Mouse (Mus musculus): Measurements from ENCODE around the gene Smoc2. TPM values are rescaled to one million over a fixed set of nuclear protein-coding genes. Genes with fewer than 3 reads are reported as not detected.

The Smoc2 gene
- total and polyA plus RNA-seq, 3 experiments, result 36.5 to 55.4 (median 54.9) TPM

DNA sequence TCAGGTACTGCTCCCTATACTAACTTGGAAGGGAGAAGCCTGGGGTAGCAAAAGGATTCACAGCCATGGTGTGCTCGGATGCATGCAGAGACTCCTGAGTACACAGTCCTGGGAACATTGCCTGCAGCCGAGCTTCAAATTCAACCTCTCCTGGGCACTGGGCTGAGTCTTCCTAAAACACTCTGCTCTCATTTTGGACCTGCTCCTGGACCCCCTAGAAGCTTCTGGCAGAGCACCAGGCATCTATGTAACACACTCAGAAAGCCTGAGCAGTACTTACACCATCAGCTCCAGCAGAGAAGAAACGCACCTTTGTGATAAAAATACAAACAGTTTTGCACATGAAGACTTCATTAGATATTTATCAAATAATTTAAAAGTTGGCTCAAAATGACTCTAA, 18.3 kb upstream of the Smoc2 start:
- Histone ChIP-seq H3K79me2 (replicated peaks; ENCODE audit: control insufficient read depth, insufficient read depth, low read length) (no peaks in the 10 kb centered on the region), H3K27ac (no peak overlapping the region), H3K4me1 (ENCODE audit: control insufficient read depth, insufficient read depth, low read length) (peaks cover 2% of the 10 kb centered on the region), H3K4me3 (no peak overlapping the region), H3K36me3 (ENCODE audit: control insufficient read depth, insufficient read depth, low read length) (no peaks in the 10 kb centered on the region), H3K27me3 (ENCODE audit: control insufficient read depth, insufficient read depth, low read length) (no peaks in the 10 kb centered on the region), H3K9ac (ENCODE audit: low read depth, low read length) (no peak overlapping the region)
- no peak for TF ChIP-seq CTCF (IDR thresholded peaks at IDR 0.05)
- no peak for TF ChIP-seq EP300 (IDR thresholded peaks at IDR 0.05; ENCODE audit: insufficient read depth, low read depth, low read length)
- no peak for TF ChIP-seq POLR2A (IDR thresholded peaks at IDR 0.05; ENCODE audit: insufficient read depth, low read depth, low read length)
- 79% methylated on average over 3 of the region's 3 CpGs for WGBS
- no peak for DNase-seq
- intact Hi-C loops (cut with DNase I), result no loop called here

DNA sequence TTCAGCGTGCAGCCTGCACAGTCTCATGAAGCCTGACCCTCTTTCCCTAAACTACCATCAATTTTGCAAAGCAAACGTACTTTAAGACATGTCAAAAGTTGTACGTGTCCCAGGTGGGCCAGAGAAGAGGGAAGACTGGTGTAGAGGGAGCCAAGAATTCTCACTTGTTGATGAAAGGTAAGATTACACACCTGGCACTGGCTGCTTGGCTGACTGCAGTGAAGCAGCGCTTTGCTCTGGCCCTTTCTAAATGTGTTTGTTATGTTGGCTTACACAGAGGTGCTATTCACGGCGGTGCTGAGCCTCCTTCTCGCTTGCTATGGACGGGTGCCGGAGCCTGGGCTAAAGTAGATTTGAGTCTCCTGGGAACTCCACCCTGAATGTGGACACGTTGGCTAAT, 17.1 kb upstream of the Smoc2 start:
- WGBS, result 82% methylated on average over 10 of the region's 10 CpGs
- Histone ChIP-seq H3K4me3 (no peak overlapping the region), H3K27ac (no peak overlapping the region), H3K27me3 (ENCODE audit: control insufficient read depth, insufficient read depth, low read length) (no peaks in the 10 kb centered on the region), H3K4me1 (ENCODE audit: control insufficient read depth, insufficient read depth, low read length) (peaks cover 2% of the 10 kb centered on the region), H3K9ac (ENCODE audit: low read depth, low read length) (no peak overlapping the region), H3K79me2 (replicated peaks; ENCODE audit: control insufficient read depth, insufficient read depth, low read length) (no peaks in the 10 kb centered on the region), H3K36me3 (ENCODE audit: control insufficient read depth, insufficient read depth, low read length) (no peaks in the 10 kb centered on the region)
- no peak for TF ChIP-seq EP300 (IDR thresholded peaks at IDR 0.05; ENCODE audit: insufficient read depth, low read depth, low read length)
- TF ChIP-seq CTCF (IDR thresholded peaks at IDR 0.05), result no peak
- no peak for TF ChIP-seq POLR2A (IDR thresholded peaks at IDR 0.05; ENCODE audit: insufficient read depth, low read depth, low read length)
- intact Hi-C loops (cut with DNase I), result no loop called here
- DNase-seq, result no peak

DNA sequence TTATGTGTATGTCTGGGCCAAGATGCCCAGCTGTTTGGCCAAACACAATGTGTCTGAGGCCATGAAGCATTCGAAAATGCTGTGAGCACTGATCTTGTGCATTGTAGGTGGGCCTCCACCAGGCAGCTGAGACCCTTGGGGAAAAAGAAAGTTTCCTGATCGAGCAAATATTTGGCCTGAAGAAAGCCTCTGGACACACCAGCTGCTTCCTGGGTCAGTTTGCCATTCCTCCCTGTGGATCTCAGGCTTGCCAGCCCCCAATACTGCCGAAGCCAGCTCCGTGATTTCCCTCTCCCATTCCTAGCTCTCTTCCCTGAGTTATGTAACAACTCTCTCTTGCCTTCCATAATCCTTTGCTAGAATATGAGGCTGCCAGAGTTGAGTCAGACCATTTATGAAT, 11.3 kb upstream of the Smoc2 start:
- intact Hi-C loops (cut with DNase I), result no loop called here
- TF ChIP-seq POLR2A (IDR thresholded peaks at IDR 0.05; ENCODE audit: insufficient read depth, low read depth, low read length), result no peak
- no peak for TF ChIP-seq EP300 (IDR thresholded peaks at IDR 0.05; ENCODE audit: insufficient read depth, low read depth, low read length)

DNA sequence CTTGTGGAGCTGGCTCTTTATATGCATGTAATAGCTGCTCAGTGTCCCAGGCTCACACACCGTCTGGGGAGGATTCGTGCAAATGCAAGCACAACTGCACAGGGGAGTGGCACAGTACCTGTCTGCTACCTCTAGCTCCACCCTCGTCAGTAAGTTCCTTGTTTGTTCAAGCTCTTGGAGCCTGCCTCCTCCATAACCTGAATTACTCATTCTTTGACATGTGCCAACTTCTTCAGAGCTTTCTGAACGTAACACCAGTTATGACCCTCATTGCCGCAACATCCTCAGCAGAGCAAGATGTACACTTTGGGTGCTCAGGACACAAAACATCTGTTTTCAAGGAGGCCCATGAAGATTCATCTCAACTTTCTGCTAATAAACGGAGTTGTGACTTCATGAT, 5.9 kb upstream of the Smoc2 start:
- Histone ChIP-seq H3K4me1 (ENCODE audit: control insufficient read depth, insufficient read depth, low read length) (no peaks in the 10 kb centered on the region), H3K9ac (ENCODE audit: low read depth, low read length) (no peak overlapping the region), H3K27ac (no peak overlapping the region), H3K27me3 (ENCODE audit: control insufficient read depth, insufficient read depth, low read length) (no peaks in the 10 kb centered on the region), H3K4me3 (no peak overlapping the region), H3K36me3 (ENCODE audit: control insufficient read depth, insufficient read depth, low read length) (no peaks in the 10 kb centered on the region), H3K79me2 (replicated peaks; ENCODE audit: control insufficient read depth, insufficient read depth, low read length) (no peaks in the 10 kb centered on the region)
- no peak for TF ChIP-seq EP300 (IDR thresholded peaks at IDR 0.05; ENCODE audit: insufficient read depth, low read depth, low read length)
- no peak for TF ChIP-seq CTCF (IDR thresholded peaks at IDR 0.05)
- TF ChIP-seq POLR2A (IDR thresholded peaks at IDR 0.05; ENCODE audit: insufficient read depth, low read depth, low read length), result no peak
- DNase-seq, result no peak
- intact Hi-C loops (cut with DNase I), result no loop called here
- WGBS, result 81% methylated on average over 6 of the region's 6 CpGs

More for the DNA sequence above, 11.3 kb upstream of the Smoc2 start:
- Histone ChIP-seq H3K4me1 (ENCODE audit: control insufficient read depth, insufficient read depth, low read length) (peaks cover 2% of the 10 kb centered on the region), H3K4me3 (no peak overlapping the region), H3K27ac (no peak overlapping the region), H3K79me2 (replicated peaks; ENCODE audit: control insufficient read depth, insufficient read depth, low read length) (no peaks in the 10 kb centered on the region), H3K27me3 (ENCODE audit: control insufficient read depth, insufficient read depth, low read length) (no peaks in the 10 kb centered on the region), H3K36me3 (ENCODE audit: control insufficient read depth, insufficient read depth, low read length) (no peaks in the 10 kb centered on the region), H3K9ac (ENCODE audit: low read depth, low read length) (no peak overlapping the region)
- peak; percentile 18 to 28 for DNase-seq
- WGBS, result 65% methylated on average over 4 of the region's 4 CpGs

DNA sequence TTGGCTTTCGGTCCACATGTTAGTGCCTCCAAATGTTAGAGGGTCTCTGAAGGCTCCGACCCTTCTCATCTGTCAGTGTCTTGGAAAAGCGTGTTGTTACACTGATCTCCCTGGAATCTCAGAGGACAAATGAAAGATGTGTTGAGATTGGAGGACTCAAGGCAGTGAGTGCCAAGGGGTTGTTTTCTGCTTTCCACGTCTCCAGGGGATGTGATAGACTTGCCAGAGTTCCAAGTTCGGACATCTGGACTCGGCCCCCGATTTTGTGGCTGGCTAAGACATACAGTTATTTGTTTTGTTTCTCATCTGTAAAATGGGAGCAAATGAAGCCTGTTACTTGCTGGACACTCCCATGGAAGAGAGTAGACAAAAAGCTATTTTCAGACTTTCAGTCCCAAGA, 2.0 kb upstream of the Smoc2 start:
- H3K4me3 ChIP-seq, result no peak overlapping the region
- DNase-seq, result peak in 1 of 2 experiments; percentile 46
- intact Hi-C loops (cut with DNase I), result no loop called here
- no peaks in the 10 kb centered on the region for H3K36me3 ChIP-seq (ENCODE audit: control insufficient read depth, insufficient read depth, low read length)
- H3K79me2 ChIP-seq (replicated peaks; ENCODE audit: control insufficient read depth, insufficient read depth, low read length), result no peaks in the 10 kb centered on the region
- no peak overlapping the region for H3K9ac ChIP-seq (ENCODE audit: low read depth, low read length)
- no peak overlapping the region for H3K27ac ChIP-seq
- TF ChIP-seq CTCF (IDR thresholded peaks at IDR 0.05) (no peak), EP300 (IDR thresholded peaks at IDR 0.05; ENCODE audit: insufficient read depth, low read depth, low read length) (no peak), POLR2A (IDR thresholded peaks at IDR 0.05; ENCODE audit: insufficient read depth, low read depth, low read length) (no peak)
- 66% methylated on average over 7 of the region's 7 CpGs for WGBS
- H3K4me1 ChIP-seq (ENCODE audit: control insufficient read depth, insufficient read depth, low read length), result no peaks in the 10 kb centered on the region
- no peaks in the 10 kb centered on the region; the same call in 1 of the 2 replicates for H3K27me3 ChIP-seq (ENCODE audit: control insufficient read depth, insufficient read depth, low read length)

DNA sequence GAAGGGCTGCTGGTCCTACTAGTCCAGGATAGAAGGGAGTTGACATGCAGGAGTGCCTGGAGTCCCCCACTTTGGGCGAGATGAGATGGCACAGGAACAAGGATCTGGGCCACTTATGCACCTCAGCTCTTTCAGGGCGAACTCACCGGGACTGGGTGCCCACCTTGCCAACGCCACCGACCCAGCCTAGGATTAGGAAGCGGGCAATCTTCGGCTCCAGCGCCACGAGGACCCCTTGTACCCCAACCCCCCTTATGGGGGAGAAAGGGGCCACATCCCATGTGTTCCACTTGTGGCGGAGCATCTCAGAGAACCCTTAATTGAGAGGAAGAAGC, 627 bp downstream of the Smoc2 start:
- WGBS, result 3% methylated on average over 10 of the region's 10 CpGs
- DNase-seq, result no peak
- H3K79me2 ChIP-seq (replicated peaks; ENCODE audit: control insufficient read depth, insufficient read depth, low read length), result no peaks in the 10 kb centered on the region
- H3K27me3 ChIP-seq (ENCODE audit: control insufficient read depth, insufficient read depth, low read length), result no peaks in the 10 kb centered on the region; the same call in 1 of the 2 replicates
- TF ChIP-seq EP300 (IDR thresholded peaks at IDR 0.05; ENCODE audit: insufficient read depth, low read depth, low read length), result no peak
- no peak for TF ChIP-seq CTCF (IDR thresholded peaks at IDR 0.05)
- peak overlapping the region; percentile 82 for H3K9ac ChIP-seq (ENCODE audit: low read depth, low read length)
- H3K4me3 ChIP-seq, result peak overlapping the region; percentile 52
- H3K36me3 ChIP-seq (ENCODE audit: control insufficient read depth, insufficient read depth, low read length), result no peaks in the 10 kb centered on the region
- H3K27ac ChIP-seq, result peak overlapping the region; percentile 24
- H3K4me1 ChIP-seq (ENCODE audit: control insufficient read depth, insufficient read depth, low read length), result no peaks in the 10 kb centered on the region
- intact Hi-C loops (cut with DNase I), result no loop called here
